Mouse (Mus musculus) heart, embryonic 10.5 days (tissue): Measurements from ENCODE around the gene Pdk2. TPM values are rescaled to one million over a fixed set of nuclear protein-coding genes. Genes with fewer than 3 reads are reported as not detected.

Experiments
- DNase-seq: peaks from one replicate; pipeline ENCODE4 v3.0.0-alpha.2; 2017; ENCODE audit warnings: low spot score
- H3K27ac ChIP-seq: fragments of 300-500 bp; sonication (generic); 2 replicates; pipeline ENCODE4 v1.5.1; 2016; ENCODE audit warnings: mild to moderate bottlenecking
- H3K27me3 ChIP-seq: fragments of 300-500 bp; sonication (generic); 2 replicates; pipeline ENCODE4 v1.6.1; 2016; ENCODE audit warnings: mild to moderate bottlenecking; ENCODE audit not compliant: poor library complexity, insufficient read depth, severe bottlenecking
- H3K36me3 ChIP-seq: fragments of 300-500 bp; sonication (generic); 2 replicates; pipeline ENCODE4 v1.6.1; 2016; ENCODE audit warnings: mild to moderate bottlenecking, moderate library complexity
- H3K4me1 ChIP-seq: fragments of 300-500 bp; sonication (generic); 2 replicates; pipeline ENCODE4 v1.6.1; 2016; ENCODE audit warnings: mild to moderate bottlenecking
- H3K4me3 ChIP-seq: fragments of 300-500 bp; sonication (generic); 2 replicates; pipeline ENCODE4 v1.5.1; 2016; ENCODE audit warnings: mild to moderate bottlenecking, moderate library complexity
- H3K9me3 ChIP-seq: fragments of 300-500 bp; sonication (generic); 2 replicates; pipeline ENCODE4 v1.6.1; 2016; ENCODE audit warnings: mild to moderate bottlenecking, moderate library complexity
- WGBS: fragments of 180-500 bp; shearing (Covaris S2); methylation state at CpG from one replicate; pipeline ENCODE4 v1.1.7; 2016; 5-methylcytosine and 5-hydroxymethylcytosine counted together
- polyA plus RNA-seq: library from polyadenylated mRNA; unstranded; fragments of >200 nt; fragmentation: Nextera tagmentation; extraction: Ambion mirVana; gene quantifications from 2 replicates; pipeline ENCODE4 v1.2.1, GENCODE M21; 2016

The Pdk2 gene
- polyA plus RNA-seq, 1 experiment from 2014 or later = 27.4 TPM

DNA sequence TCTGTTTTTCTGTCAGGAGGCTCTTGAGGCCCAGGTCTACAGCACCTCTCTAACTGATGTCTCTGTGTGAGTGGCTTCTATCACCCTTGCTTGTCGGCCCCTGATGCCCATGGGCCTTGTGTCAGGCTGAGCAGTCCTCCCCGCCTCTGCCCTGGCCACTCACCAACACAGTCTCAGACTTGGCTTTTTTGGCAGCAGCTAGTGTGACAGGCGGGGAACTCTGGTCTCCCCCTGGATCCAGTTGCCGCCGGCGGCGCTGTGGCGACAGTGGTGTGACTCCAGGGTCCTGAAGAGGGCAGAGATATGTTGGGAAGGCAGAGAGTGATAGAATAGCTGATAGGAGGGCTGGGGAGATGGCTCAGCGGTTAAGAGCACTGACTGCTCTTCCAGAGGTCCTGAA, 11.9 kb upstream of the Pdk2 start:
- no peak overlapping the region for H3K4me3 ChIP-seq
- peaks cover 21% of the 10 kb centered on the region for H3K27me3 ChIP-seq
- H3K9me3 ChIP-seq = no peaks in the 10 kb centered on the region
- no peak for DNase-seq
- peaks cover 64% of the 10 kb centered on the region for H3K36me3 ChIP-seq
- 48% methylated on average over 9 of the region's 9 CpGs for WGBS
- H3K4me1 ChIP-seq = peaks cover 13% of the 10 kb centered on the region
- no peak overlapping the region for H3K27ac ChIP-seq

DNA sequence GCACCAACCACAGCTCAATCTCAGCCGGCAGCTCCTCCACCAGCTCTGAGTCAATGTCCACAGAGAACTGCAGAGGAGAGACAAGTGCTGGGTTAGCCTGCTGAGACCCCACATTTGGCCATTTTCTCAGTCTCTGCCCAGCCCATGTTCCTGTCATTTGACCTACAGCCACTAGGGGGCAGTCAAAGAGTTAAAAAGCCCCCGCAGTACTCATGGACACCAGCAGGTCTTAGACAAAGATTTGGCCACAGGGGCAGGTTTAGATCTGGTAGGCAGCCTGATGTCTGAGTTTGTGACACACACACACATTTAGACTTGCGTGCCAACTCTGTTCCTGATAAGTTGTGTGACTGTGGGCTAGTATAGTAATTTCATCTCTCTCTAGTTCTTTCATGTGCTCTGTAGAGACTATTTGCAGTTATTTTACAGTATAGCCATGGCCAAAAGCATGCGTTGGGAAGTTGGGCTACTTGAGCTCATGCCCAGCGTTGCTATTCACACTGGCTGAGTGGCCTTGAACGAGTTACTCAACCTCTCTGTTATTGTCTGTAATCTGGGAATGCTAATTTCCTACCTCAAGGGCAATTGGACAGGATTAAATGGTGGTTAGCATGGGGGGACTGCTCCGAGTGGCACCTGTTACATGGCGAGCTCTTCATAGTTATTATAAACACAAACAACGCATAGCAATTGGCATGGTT, 6.0 kb upstream of the Pdk2 start:
- H3K4me1 ChIP-seq = peaks cover 8% of the 10 kb centered on the region; the same call in 1 of the 2 replicates
- peaks cover 39% of the 10 kb centered on the region for H3K36me3 ChIP-seq
- H3K27me3 ChIP-seq = peaks cover 28% of the 10 kb centered on the region
- WGBS = 54% methylated on average over 9 of the region's 9 CpGs
- no peak overlapping the region for H3K27ac ChIP-seq
- no peak overlapping the region for H3K4me3 ChIP-seq
- H3K9me3 ChIP-seq = no peaks in the 10 kb centered on the region
- DNase-seq = no peak

DNA sequence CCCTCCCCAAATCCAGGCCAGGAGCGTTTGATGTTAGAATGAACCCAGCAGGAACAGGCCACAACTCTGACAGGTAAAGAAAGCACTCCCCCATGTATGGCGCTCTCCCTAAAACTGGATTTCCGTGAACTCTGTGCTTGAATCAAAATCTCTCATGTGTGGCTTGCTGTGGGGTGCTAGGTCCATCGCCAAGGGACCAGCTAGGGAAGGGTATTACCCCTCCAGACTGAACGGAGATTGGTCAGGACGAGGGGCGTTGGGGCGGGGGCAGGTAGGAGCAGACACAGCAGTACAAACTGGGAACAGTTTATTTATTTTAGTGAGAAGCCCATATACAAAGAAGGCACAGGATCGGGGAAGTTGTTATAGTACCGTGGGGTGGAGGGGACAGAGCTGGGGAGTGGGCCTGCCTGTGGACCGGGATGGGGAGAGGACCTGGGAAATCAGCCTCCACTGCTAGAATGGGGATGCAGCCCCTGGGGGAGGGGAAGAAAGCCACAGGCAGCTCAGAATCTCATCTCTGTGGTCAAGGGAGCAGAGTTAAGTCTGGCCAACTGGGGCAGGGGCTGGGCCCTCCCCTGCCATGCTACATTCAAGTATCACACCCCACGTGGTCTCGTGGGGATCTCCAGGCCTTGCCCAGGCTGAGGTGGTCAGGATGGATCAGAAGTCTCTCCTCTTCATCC, 3.2 kb upstream of the Pdk2 start:
- WGBS = 52% methylated on average over 13 of the region's 13 CpGs
- DNase-seq = no peak
- H3K4me1 ChIP-seq = peaks cover 25% of the 10 kb centered on the region

DNA sequence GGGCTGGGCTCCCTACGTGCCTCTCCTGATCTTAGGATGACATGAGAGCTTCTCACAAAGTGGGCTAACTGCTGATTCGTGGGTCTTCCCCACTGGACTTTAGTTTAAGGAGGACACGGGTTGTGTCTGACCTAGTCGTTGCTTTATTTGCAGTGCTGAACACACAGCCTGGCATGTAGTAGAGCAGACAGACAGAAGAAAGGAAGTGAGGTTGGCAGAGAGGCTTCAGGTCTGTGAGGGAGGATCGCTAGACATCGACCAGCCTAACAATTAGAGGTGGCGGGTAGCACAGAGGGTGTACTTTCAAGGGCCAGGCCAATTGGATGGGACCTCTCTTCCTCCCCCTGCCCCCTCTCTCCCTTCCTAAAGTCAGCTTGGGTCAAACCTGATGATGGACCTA, 2.5 kb upstream of the Pdk2 start:
- 50% methylated on average over 7 of the region's 7 CpGs for WGBS

More for the DNA sequence above, 3.2 kb upstream of the Pdk2 start:
- Histone ChIP-seq H3K4me3 (no peak overlapping the region), H3K27ac (no peak overlapping the region), H3K9me3 (no peaks in the 10 kb centered on the region), H3K27me3 (peaks cover 28% of the 10 kb centered on the region), H3K36me3 (peaks cover 24% of the 10 kb centered on the region)

DNA sequence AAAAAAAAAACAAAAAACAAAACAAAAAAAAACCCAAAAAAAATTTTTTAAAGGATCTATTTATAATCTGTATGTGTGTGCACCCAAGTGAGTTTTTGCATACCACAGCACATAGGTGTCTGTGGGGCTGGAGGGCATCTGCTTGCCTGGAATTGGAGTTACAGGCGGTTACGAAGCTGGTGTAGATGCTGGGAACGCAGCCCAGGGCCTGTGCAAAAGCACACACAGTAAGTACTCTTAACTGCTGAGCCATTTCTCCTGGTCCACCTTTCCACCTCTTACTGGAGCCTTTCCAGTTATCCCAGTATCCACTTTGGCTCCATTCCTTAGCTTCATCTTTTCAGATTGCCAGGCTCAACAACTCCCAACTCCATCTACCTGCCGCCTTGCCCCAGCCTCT, 1.9 kb upstream of the Pdk2 start:
- 87% methylated on average over 4 of the region's 4 CpGs for WGBS

More for the DNA sequence above, 2.5 kb upstream of the Pdk2 start:
- no peak overlapping the region for H3K27ac ChIP-seq
- DNase-seq = no peak
- H3K9me3 ChIP-seq = no peaks in the 10 kb centered on the region
- peaks cover 28% of the 10 kb centered on the region for H3K27me3 ChIP-seq
- H3K4me3 ChIP-seq = no peak overlapping the region
- H3K4me1 ChIP-seq = peaks cover 25% of the 10 kb centered on the region
- peaks cover 27% of the 10 kb centered on the region for H3K36me3 ChIP-seq

DNA sequence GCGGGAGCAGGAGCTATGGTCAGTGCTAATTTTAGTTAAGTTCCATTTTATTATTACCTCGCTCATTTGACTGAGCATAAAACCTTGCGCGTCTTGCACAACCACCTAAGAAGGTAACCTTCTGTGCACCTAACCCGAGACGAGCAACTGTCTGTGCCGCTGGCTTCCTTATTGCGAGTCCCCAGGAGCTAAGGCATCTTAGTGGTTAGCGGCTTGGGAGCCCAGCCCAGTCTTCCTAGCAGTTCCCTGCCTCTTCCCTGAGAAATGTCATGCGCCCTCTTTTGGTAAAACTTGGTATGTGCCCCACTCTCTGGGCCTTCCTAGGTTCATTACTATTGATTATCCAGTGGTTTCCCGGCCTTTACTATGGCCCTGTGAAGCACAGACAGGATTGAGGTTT, 942 bp upstream of the Pdk2 start:
- Histone ChIP-seq H3K27ac (peak overlapping the region; percentile 89; the same call in 1 of the 2 replicates), H3K4me3 (peak overlapping the region; percentile 81)
- under 1% methylated on average over 11 of the region's 11 CpGs for WGBS

More for the DNA sequence above, 1.9 kb upstream of the Pdk2 start:
- H3K9me3 ChIP-seq = no peaks in the 10 kb centered on the region
- peaks cover 25% of the 10 kb centered on the region for H3K4me1 ChIP-seq
- H3K27me3 ChIP-seq = peaks cover 28% of the 10 kb centered on the region
- no peak overlapping the region for H3K27ac ChIP-seq
- H3K4me3 ChIP-seq = no peak overlapping the region
- DNase-seq = no peak
- H3K36me3 ChIP-seq = peaks cover 30% of the 10 kb centered on the region

DNA sequence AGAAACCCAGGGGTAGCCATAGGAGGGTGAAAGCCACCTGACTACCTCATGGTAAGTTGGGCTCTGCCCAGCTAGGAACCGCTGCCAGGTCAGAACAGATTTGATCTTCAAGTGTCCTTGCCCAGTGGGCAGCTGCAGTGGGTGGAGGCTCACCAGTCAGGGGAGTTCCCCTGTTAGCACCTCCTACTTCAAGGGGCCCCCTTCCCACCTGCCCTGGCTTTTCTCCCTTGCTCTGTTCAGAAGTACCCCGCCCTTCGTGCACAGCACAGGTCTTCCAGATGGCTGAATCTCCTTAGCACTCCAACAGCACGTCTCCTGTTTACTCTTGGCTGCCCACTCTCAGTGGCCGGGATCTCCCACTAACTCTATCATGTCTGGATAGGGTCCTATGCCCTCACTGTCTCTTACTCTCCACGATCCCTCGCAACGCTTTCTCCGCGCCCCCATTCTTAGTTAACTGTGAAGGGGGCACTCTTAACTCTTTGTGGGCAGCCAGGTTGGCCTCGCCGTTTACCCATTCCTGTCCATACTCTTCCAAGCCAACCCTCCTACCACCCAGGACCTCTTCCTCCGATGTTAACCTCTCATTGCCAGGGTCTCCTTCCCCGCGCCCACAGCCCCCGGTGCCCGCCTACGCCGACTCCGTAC, 539 bp downstream of the Pdk2 start:
- WGBS = 2% methylated on average over 20 of the region's 20 CpGs
- no peak for DNase-seq
- peaks cover 36% of the 10 kb centered on the region for H3K36me3 ChIP-seq

More for the DNA sequence above, 942 bp upstream of the Pdk2 start:
- H3K27me3 ChIP-seq = peaks cover 33% of the 10 kb centered on the region
- peak; percentile 89 for DNase-seq
- H3K36me3 ChIP-seq = peaks cover 37% of the 10 kb centered on the region
- no peaks in the 10 kb centered on the region for H3K9me3 ChIP-seq
- peaks cover 25% of the 10 kb centered on the region for H3K4me1 ChIP-seq

DNA sequence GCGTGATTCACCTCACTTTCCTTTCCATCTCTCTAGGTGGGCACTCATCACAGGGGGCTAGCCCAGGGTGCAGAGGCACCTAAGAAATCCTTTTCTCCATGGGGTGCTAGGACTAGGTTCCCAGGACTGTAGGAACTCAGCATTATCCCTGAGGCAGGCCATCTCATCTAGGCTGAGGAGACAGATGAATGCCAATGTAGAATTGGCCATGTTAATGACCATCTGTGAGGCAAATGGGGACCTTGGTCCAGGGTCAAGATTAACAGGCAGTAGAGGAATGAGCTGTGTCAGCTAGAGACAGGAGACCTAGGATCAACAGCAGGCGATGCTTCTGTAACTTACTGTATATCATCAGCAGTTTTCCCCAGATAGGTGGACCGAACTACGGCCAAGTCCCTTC, 1.4 kb downstream of the Pdk2 start:
- Histone ChIP-seq H3K36me3 (peaks cover 32% of the 10 kb centered on the region), H3K4me1 (peaks cover 29% of the 10 kb centered on the region), H3K27me3 (peaks cover 22% of the 10 kb centered on the region), H3K27ac (peak overlapping the region; percentile 89), H3K4me3 (peak overlapping the region; percentile 81), H3K9me3 (no peaks in the 10 kb centered on the region)
- DNase-seq = no peak
- WGBS = 86% methylated on average over 4 of the region's 4 CpGs

More for the DNA sequence above, 539 bp downstream of the Pdk2 start:
- peaks cover 25% of the 10 kb centered on the region for H3K4me1 ChIP-seq
- H3K4me3 ChIP-seq = peak overlapping the region; percentile 81
- peaks cover 22% of the 10 kb centered on the region for H3K27me3 ChIP-seq
- H3K9me3 ChIP-seq = no peaks in the 10 kb centered on the region
- peak overlapping the region; percentile 89 for H3K27ac ChIP-seq

DNA sequence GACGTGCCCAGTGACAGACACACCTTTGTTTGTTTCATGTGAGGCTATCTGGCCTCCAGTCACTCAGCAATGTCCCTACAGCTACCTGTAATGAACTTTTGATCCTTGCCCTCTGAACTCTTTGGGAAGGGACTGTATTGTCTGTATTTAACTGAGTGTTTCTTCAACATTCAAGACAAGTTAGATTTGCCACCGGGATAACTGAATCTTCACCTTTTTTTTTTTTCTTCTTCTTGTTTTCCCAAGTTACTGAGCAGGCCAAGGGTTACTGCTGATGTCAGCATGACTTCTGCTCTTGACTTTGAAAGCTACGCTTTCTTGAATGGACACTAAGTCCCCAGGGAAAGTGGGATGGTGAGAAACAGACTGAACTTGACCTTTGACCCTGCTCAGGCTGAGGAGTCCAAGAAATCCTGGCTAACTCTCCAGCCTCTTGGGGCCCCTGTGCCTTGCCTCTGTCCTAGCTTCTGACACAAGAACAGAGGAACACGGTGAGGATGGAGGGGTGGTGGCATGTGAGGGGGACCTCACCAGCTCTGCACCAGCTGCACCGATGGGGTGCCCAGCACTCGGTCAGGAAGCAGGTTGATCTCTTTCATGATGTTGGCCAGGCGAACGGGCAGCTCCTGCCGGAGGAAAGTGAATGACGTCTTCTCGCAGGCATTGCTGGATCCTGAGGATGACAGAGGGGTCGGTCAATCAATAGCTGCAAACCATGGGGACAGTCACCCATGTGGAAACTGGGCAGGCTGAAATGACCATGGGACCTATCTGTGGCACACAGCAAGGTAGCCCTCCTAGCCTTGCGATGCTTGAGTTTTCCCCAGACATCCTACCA, 2.1 kb downstream of the Pdk2 start:
- H3K9me3 ChIP-seq = no peaks in the 10 kb centered on the region
- no peak overlapping the region for H3K4me3 ChIP-seq
- no peak overlapping the region for H3K27ac ChIP-seq
- peaks cover 31% of the 10 kb centered on the region for H3K4me1 ChIP-seq
- peaks cover 23% of the 10 kb centered on the region for H3K27me3 ChIP-seq
- H3K36me3 ChIP-seq = peaks cover 28% of the 10 kb centered on the region; the same call in 1 of the 2 replicates
- no peak for DNase-seq
- 80% methylated on average over 13 of the region's 13 CpGs for WGBS

DNA sequence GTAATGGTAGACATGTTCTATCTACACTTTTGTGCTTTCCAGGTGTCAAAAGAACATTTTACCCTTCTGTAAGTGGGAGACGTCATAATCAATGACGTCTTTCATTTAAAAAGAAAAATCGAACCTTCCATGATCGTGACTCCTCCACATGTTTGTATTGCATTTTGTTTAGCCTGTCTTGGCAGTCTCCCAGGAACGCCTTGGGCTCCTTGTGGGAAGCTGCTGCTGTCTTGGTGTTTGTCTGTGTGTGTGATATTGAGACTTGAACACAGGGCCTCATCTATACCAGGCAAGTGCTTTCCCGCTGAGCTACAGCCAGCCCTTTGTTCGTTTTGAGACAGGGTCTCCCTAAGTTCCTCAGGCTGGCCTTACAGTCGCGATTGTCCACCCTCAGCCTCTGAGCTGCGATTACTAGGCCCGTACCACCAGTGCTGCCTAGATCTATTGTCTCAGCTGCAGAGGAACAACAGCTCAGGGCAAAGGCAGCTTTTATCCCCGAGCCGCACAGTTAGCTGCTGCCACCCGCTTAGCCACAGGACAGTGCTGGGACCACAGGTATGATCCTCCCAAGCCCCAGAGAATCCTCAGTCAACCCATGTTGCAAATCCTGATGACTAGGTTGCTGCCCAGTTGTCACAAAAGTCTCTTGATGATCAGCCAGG, 2.9 kb downstream of the Pdk2 start:
- H3K4me1 ChIP-seq = peaks cover 39% of the 10 kb centered on the region
- no peak for DNase-seq
- H3K27me3 ChIP-seq = peaks cover 29% of the 10 kb centered on the region
- H3K9me3 ChIP-seq = no peaks in the 10 kb centered on the region
- 82% methylated on average over 14 of the region's 14 CpGs for WGBS
- no peak overlapping the region for H3K4me3 ChIP-seq
- H3K27ac ChIP-seq = no peak overlapping the region
- H3K36me3 ChIP-seq = peaks cover 28% of the 10 kb centered on the region; the same call in 1 of the 2 replicates

DNA sequence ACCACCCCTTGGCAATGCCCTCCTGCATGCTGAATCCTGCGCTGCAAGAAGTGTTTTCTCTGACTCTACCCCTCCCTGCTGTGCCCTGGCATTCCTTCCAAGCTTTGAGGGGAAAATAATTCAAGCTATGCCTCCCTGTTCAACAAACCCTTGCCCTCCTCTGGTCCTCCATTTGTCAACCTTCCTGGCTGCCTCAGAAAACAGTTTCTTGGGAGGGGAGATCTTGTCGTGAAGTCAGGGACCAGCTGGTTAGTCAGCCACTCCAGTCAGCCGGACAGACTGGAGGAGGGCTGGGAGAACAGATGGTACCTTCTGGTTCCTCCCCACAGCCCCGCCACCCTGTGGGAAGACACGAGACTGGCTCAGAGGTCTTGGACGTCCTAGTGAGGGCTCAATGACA, 3.8 kb downstream of the Pdk2 start:
- 55% methylated on average over 6 of the region's 6 CpGs for WGBS
- Histone ChIP-seq H3K27me3 (peaks cover 39% of the 10 kb centered on the region), H3K4me1 (peaks cover 46% of the 10 kb centered on the region), H3K36me3 (peaks cover 28% of the 10 kb centered on the region; the same call in 1 of the 2 replicates), H3K4me3 (no peak overlapping the region), H3K27ac (no peak overlapping the region), H3K9me3 (no peaks in the 10 kb centered on the region)
- DNase-seq = no peak

DNA sequence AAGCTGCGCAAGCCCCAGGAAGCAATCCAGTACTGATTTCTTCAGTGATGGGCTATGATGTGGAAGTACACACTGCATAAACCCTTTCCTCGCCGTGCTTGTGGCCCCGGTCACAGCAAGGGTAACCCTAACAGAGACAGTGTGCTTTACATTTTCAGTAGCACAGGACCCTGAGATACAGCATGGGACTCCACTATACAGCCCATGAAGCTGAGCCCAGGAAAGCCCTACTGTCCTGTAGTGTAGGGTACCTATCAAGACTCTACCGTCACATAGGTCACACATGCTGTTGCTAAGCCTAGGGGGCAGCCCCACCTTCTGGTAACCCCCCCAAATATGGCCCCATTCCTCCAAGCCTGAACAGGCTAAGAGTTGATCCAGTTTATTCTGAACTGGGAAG, 4.6 kb downstream of the Pdk2 start:
- WGBS = 91% methylated on average over 5 of the region's 5 CpGs
- DNase-seq = no peak
- Histone ChIP-seq H3K27ac (no peak overlapping the region), H3K4me1 (peaks cover 38% of the 10 kb centered on the region), H3K36me3 (peaks cover 35% of the 10 kb centered on the region; the same call in 1 of the 2 replicates), H3K9me3 (no peaks in the 10 kb centered on the region), H3K27me3 (peaks cover 47% of the 10 kb centered on the region), H3K4me3 (no peak overlapping the region)
